Mouse (Mus musculus): ENCODE results near the gene Krt79.

DNA sequence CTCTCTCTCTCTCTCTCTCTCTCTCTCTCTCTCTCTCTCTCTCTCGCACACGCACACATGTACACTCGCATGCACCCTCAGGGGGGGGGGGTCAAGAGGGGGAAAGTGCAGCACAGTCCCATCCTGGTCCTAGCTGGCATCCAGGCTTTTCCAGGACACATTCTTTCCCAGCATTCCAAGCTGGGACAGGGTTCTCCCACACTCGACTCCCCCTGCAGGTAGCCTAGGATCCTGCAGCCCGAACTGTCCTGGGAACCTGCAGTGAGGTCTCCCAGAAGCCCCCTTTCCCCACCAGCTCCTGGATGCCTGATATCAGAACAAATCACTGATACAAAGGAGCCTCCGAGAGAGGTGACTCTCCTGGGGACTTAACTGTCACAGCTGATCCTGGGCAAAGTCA lies 30.4 kb upstream of the Krt79 start:
- TF ChIP-seq CTCF (IDR thresholded peaks at IDR 0.05; ENCODE audit: extremely low read depth, insufficient read length, insufficient replicate concordance, low read depth, low read length) (peak; percentile 65; the same call in 1 of the 2 replicates), POLR2A (IDR thresholded peaks at IDR 0.05; ENCODE audit: low read depth, low read length) (no peak)
